Mouse (Mus musculus): ENCODE measurements around the gene Vdac1.
"Not testable (repeated sequence)": the region's sequence is repeated elsewhere in the genome, so short reads cannot be mapped to it uniquely, and the experiment has no call there.

Gene Vdac1

GRCm38 (mm10) chr11:52373841-52374240, 13.2 kb downstream of the Vdac1 start:
- DNase-seq (ENCODE audit: low spot score in 2 of 2) = no peak

- DNase-seq (ENCODE audit: low spot score in 2 of 2) = peak in 1 of 2 experiments; percentile 68
Measured at GRCm38 (mm10) chr11:52374340-52374739, 13.7 kb downstream of the Vdac1 start.

- no peak for DNase-seq (ENCODE audit: low spot score in 2 of 2)
Measured at GRCm38 (mm10) chr11:52377579-52377978, 16.9 kb downstream of the Vdac1 start.

- no peak for DNase-seq (ENCODE audit: low spot score in 2 of 2)
Measured at GRCm38 (mm10) chr11:52379241-52379640, 18.6 kb downstream of the Vdac1 start.

DNA sequence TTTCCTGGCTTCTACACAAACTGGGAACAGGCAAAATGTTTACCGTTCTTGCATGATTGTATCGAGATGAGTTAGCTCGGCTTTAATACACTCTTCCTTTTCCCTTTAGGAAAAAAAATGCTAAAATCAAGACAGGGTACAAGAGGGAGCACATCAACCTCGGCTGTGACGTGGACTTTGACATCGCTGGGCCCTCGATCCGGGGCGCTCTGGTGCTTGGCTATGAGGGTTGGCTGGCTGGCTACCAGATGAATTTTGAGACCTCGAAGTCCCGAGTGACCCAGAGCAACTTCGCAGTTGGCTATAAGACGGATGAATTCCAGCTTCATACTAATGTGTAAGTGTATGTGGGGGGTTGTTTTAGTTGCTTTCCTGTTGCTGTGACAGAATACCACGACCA, 23.1 kb downstream of the Vdac1 start:
- no peak for DNase-seq (ENCODE audit: low spot score in 2 of 2)

GRCm38 (mm10) chr11:52384667-52385066, 24.0 kb downstream of the Vdac1 start:
- no peak for DNase-seq (ENCODE audit: low spot score in 2 of 2)

GRCm38 (mm10) chr11:52386892-52387291, 26.2 kb downstream of the Vdac1 start:
- DNase-seq (ENCODE audit: low spot score in 2 of 2) = no peak

- no peak for DNase-seq (ENCODE audit: low spot score in 2 of 2)
Measured at GRCm38 (mm10) chr11:52388150-52388549, 27.5 kb downstream of the Vdac1 start.

DNA sequence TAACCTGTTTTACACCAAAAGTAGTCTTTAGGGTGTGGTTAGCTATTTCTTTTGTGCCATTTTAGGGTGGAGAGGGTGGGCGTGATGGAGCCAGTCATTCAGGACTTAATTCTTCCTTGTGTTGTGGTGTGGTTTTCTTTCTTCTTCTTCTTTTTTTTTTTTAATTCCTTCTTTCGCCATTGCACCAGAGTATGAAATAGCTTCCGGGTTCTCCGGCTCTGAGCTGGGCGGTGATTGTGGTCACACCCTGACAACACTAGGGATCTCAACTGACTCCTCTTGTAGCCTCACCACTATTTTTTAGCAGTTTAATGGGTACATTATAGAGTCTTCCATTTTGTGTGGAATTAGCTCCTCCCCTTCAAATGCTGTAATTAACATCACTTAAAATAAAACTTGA, 28.3 kb downstream of the Vdac1 start:
- not testable (repeated sequence) for DNase-seq (ENCODE audit: low spot score in 2 of 2)

DNA sequence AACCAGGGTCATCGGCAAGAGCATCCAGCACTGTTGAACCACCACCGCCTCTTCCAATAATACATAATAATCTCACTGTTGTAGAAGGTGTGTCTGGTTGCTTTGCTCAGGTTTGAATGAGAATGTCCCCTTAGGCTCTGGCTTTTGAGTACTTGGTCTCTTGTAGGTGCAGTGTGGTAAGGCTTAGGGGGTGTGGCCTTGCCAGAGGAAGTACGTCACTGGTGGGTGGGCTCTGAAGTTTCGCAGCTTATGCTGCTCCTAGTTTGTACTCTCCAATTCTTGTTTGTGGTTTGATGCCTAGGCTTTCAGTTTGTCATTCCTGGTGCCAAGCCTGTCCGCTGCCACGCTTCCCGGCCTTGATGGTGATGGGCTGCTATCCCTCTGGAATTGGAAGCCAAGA, 29.3 kb downstream of the Vdac1 start:
- no peak for DNase-seq (ENCODE audit: low spot score in 2 of 2)

DNA sequence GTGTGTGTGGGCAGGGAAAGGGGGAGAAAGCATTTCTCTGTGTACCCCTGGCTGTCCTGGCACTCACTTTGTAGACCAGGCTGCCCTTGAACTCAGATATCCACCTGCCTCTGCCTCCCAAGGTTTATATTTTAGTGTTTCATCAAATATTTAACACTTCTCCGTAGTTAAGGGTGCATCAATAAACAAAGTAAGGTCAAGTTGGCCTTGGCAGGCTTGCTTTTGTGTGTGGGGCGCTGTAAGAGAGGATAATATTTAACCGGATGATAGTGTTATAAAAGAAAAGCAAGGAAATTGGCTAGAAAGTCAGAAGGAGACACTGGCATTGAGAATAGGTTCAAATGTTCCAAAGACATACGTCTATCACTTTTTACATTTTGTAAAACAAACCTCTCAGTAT, 33.8 kb downstream of the Vdac1 start:
- no peak for DNase-seq (ENCODE audit: low spot score in 2 of 2)

DNA sequence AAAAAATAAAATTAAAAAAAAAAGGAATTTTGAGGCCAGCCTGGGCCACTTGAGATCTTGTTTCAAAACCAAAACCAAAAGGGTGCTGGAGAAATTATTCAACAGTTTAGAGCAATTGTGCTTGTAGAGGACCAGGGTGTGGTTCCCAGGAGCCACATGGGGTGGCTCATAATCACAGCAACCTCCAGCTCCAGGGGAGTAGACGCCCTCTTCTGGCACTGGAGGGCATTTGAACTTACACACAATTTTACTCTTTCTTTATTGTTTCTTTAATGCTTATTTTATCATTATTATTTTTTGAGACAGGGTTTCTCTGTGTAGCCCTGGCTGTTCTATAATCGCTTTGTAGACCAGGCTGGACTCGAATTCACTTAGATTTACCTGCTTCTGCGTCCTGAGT, 34.7 kb downstream of the Vdac1 start:
- DNase-seq (ENCODE audit: low spot score in 2 of 2) = no peak

GRCm38 (mm10) chr11:52395940-52396596, 35.4 kb downstream of the Vdac1 start, which contains the start of gene 9530068E07Rik:
9530068E07Rik (plus strand) TSS chr11:52396428.
- peak; percentile 84 for DNase-seq (ENCODE audit: low spot score in 2 of 2)

DNA sequence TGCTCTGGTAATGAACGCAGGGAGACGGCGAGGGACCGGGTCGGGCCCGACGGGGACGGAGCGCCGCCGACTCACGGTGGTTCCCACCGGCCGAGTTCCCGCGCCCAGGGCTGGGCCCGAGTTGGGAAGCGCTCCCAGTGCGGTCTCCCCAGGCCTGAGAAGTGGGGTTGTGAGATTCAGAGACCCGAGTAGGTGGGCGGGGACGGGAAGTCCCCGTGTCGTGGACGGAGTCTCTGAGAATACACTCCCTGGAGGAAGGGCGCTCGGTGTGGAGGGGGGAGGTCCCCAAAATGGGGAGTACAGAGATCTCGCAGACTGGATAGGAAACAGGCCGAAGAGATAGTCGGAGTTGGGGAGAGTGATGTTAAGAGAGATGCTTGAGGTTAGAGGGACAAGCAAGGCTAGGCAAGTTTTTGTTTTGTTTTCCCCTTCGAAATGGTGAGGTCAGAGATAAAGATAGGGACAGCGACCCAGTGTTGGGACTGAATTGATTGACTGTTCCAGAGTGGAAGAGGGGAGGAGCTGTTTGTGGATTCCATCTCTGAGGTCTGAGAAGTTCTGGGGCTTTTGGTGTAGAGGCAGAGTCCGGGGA, 36.0 kb downstream of the Vdac1 start:
- peak in 1 of 2 experiments; percentile 50 for DNase-seq (ENCODE audit: low spot score in 2 of 2)

- no peak for DNase-seq (ENCODE audit: low spot score in 2 of 2)
Measured at GRCm38 (mm10) chr11:52397385-52397987, 36.8 kb downstream of the Vdac1 start.

DNA sequence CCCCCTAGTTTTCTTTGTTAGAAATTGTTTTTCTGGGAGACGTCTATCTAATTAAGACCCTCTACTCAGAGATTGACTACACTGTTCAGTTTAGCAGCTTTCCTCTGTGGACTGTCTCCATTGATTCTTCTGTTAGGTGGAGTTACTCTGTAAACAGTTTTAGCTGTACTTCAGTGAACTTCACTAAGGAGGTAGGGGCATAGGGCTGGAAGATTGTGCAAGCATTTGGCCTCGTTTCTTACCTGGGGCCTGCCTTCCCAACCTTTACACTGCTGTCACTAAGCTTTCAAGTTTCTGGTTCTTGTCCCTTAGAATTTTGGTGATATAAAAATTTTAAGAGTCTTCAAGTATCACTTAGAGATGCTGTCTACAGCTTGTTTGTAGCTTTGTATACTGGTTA, 40.8 kb downstream of the Vdac1 start:
- DNase-seq (ENCODE audit: low spot score in 2 of 2) = no peak

- no peak for DNase-seq (ENCODE audit: low spot score in 2 of 2)
Measured at GRCm38 (mm10) chr11:52402566-52402965, 41.9 kb downstream of the Vdac1 start.

- DNase-seq (ENCODE audit: low spot score in 2 of 2) = no peak
Measured at GRCm38 (mm10) chr11:52404209-52404608, 43.5 kb downstream of the Vdac1 start.

DNA sequence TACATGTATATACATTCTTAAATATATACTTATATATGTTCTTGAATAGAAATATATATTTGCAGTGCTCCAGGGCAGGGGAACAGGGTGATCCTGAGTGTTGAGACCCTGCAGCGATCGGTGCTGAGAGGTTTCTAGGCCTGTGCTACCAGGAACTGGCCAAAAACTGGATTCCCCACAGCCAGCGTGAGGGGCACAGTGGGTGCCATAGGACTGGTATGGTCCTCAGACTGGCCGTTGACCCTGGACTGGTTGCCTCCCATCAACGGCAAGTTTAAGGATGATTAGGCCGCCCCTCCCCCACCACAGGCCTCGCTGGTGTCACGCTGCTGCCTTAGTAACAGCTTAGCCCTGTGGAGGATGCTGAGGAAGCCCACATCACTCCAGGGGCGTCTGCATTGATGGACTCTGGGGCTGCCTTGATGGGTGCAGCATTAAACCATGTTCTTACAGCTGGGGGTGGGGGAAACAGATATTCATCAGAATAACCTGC, 44.6 kb downstream of the Vdac1 start:
- no peak for DNase-seq (ENCODE audit: low spot score in 2 of 2)

DNA sequence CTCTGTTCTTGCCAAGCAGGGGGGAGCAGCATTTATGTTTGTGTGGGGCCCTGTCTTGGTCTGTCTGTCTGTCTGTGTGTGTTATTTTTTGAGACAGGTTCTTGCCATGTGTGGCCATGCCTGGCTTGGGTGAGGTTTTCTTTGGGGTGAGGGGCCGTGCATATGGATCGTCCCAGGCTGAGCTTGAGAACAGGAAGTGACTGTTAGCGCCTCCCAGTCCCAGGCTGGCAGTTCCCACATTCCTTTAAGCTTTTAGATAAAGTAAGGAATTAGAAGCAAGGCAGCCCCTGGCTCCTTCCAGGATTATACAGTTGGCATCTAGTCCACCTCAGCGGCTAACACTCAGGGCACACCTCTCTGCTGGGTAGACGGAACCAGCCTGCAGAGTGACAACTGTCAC, 48.7 kb downstream of the Vdac1 start:
- DNase-seq (ENCODE audit: low spot score in 2 of 2) = no peak

GRCm38 (mm10) chr11:52418358-52418757, 57.7 kb downstream of the Vdac1 start:
- DNase-seq (ENCODE audit: low spot score in 2 of 2) = no peak

- peak; percentile 45 to 48 for DNase-seq (ENCODE audit: low spot score in 2 of 2)
Measured at GRCm38 (mm10) chr11:52419246-52419645, 58.6 kb downstream of the Vdac1 start.

GRCm38 (mm10) chr11:52419861-52420260, 59.2 kb downstream of the Vdac1 start:
- DNase-seq (ENCODE audit: low spot score in 2 of 2) = no peak
